Mouse (Mus musculus) neural tube, embryonic 15.5 days (tissue): Measurements from ENCODE around the gene Actl6b. TPM values are rescaled to one million over a fixed set of nuclear protein-coding genes. Genes with fewer than 3 reads are reported as not detected.
A peak's percentile ranks its signal among the peaks of the same experiment; 100 is the strongest.

Experiments
- ATAC-seq: fragments of 200-750 bp; cut with Nextera tagmentation; 2 replicates; pipeline ENCODE4 v1.8.0; 2017; ENCODE audit warnings: mild to moderate bottlenecking, moderate TSS enrichment, moderate library complexity; ENCODE audit not compliant: low FRiP score
- H3K27ac ChIP-seq: fragments of 300-500 bp; sonication (generic); replicated peaks from 2 replicates; pipeline ENCODE4 v1.5.1; 2015; ENCODE audit warnings: mild to moderate bottlenecking, inconsistent platforms
- H3K27me3 ChIP-seq: fragments of 300-500 bp; sonication (generic); replicated peaks from 2 replicates; pipeline ENCODE4 v1.6.1; 2015; ENCODE audit warnings: inconsistent platforms
- H3K36me3 ChIP-seq: fragments of 300-500 bp; sonication (generic); 2 replicates; pipeline ENCODE4 v1.6.1; 2015; ENCODE audit warnings: inconsistent platforms
- H3K4me1 ChIP-seq: fragments of 300-500 bp; sonication (generic); 2 replicates; pipeline ENCODE4 v1.6.1; 2015; ENCODE audit warnings: inconsistent platforms
- H3K4me2 ChIP-seq: fragments of 300-500 bp; sonication (generic); 2 replicates; pipeline ENCODE4 v1.6.1; 2015; ENCODE audit warnings: inconsistent platforms, mild to moderate bottlenecking, moderate library complexity
- H3K4me3 ChIP-seq: fragments of 300-500 bp; sonication (generic); replicated peaks from 2 replicates; pipeline ENCODE4 v1.5.1; 2015; ENCODE audit warnings: mild to moderate bottlenecking, inconsistent platforms
- H3K9ac ChIP-seq: fragments of 300-500 bp; sonication (generic); replicated peaks from 2 replicates; pipeline ENCODE4 v1.6.1; 2015; ENCODE audit warnings: mild to moderate bottlenecking, inconsistent platforms
- H3K9me3 ChIP-seq: fragments of 300-500 bp; sonication (generic); replicated peaks from 2 replicates; pipeline ENCODE4 v1.6.1; 2016; ENCODE audit warnings: inconsistent platforms
- WGBS: fragments of 180-500 bp; shearing (Covaris S2); methylation state at CpG from one replicate; pipeline ENCODE4 v1.1.7; 2015; ENCODE audit warnings: mixed read lengths; 5-methylcytosine and 5-hydroxymethylcytosine counted together
- polyA plus RNA-seq: library from polyadenylated mRNA; unstranded; fragments of >200 nt; fragmentation: Nextera tagmentation; extraction: Ambion mirVana; gene quantifications from 2 replicates; pipeline ENCODE4 v1.2.1, GENCODE M21; 2015

The Actl6b gene
- polyA plus RNA-seq, 1 experiment from 2014 or later = 258 TPM

DNA sequence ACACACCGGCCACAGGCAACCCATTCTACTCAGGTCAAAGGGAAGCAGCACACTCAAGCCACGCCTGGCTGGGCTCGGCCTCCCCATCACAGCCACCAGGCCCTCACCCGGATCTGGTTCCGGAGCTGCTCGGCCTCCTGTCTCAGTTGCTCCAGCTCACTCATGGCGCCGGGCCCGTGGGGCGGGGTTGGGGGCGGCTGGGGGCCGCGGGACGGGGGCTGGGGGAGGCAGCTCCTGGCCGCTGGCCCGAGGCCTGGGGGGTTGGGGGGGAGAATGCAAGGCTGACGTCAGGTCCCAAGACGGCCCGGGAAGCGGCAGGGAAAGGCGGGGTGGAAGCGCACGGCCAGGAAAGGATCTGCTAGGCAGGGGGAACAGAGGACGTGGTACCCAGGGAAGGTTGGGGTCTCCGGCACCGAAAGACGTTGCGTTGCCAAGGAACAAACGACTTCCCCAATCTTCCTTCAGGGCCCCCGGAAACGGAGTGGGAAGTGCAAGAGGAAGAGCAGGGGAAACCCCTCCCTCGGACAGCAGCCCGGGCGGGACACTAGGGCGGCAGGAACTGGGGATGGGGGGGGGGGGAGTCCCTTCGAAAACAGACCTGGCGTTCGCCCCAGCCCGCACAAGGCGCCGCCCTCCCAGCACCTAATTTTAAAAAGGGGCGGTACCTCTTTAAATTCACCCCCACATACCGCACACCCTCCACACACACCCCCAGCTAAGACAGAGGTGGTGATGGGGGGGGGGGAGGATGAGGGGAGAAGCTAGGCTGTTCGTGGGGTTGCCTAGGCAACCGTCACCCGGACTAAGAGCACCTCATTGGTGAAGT, 22.5 kb upstream of the Actl6b start:
- H3K4me1 ChIP-seq = peaks cover 42% of the 10 kb centered on the region
- H3K27ac ChIP-seq = peak overlapping the region; percentile 97
- peak overlapping the region; percentile 83 for H3K4me2 ChIP-seq
- under 1% methylated on average over 45 of the region's 46 CpGs for WGBS
- peak overlapping the region; percentile 97 for H3K9ac ChIP-seq
- ATAC-seq = peak; percentile 67
- H3K36me3 ChIP-seq = peaks cover 39% of the 10 kb centered on the region
- H3K9me3 ChIP-seq = no peaks in the 10 kb centered on the region
- peak overlapping the region; percentile 88 for H3K4me3 ChIP-seq
- H3K27me3 ChIP-seq = no peaks in the 10 kb centered on the region

DNA sequence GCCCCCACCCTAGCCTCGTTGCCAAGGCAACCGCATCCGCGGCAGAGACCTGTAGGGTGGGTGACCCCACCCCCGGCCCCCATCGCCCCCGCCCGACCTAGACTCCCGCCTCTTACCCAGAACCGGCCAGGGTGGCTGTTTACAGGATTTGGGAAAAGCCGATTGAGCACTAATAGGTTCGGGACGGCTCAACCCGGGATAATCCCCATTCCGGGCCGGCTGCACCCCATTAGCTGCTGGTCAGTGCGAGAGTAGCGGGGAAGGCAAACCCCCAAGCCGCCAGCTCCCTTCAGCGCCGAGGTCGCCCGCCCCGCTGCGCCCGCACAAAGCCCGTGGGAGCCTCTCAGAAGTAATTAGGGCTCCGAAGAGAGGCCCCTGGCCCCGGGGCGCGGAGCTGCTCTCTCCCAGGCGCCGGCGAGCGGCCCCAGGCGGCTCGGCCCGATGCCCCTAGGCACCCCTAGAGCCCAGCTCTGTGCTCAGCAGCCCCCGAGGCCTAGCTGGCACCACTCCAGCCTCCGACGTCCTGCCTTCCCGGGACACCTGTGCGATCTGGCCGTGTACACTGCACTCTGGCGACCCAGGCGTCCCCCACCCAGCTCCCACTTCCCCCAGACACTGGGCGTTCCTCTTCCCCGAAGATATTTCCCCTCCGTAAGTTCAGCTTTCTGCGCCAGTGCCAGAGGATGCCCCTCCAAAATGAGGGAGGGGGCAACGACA, 21.7 kb upstream of the Actl6b start:
- WGBS = under 1% methylated on average over 47 of the region's 51 CpGs
- Histone ChIP-seq H3K4me3 (peak overlapping the region; percentile 88), H3K9ac (peak overlapping the region; percentile 97), H3K4me1 (peaks cover 36% of the 10 kb centered on the region), H3K27ac (peak overlapping the region; percentile 97), H3K36me3 (peaks cover 34% of the 10 kb centered on the region), H3K4me2 (peak overlapping the region; percentile 83), H3K27me3 (no peaks in the 10 kb centered on the region), H3K9me3 (no peaks in the 10 kb centered on the region)
- peak; percentile 4 for ATAC-seq

DNA sequence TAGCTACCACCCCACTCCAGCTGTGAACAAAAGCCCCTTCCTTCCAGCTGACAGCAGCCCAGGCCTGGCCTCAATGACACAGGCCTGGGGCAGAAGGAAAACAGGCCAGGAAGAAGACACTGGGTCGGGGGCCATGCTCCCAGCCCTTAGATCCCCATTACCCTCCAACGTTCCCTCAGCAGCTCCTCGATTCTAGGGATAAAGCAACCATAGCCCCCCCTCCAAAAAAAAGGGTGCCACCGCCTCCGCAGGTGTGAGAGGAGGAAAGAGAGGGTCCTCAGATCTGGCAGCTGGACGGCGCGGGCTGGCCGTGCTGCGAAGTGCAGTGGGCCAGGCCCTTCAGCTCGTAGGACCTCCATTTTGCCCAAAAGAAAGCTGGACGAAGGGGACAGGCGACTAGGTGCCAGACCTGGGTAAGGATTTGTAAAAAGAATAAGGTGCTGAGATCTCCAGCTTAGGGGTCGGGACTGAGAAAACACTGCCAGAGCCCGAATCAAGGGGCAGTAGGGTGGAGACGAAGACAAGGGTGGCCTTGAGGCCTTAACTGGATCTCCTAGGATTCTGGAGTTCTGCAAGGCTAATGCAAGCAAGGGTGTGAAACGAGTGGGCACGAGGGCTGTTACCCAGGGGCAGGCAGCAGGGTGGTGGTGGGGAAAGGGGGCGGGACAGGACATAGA, 21.0 kb upstream of the Actl6b start:
- H3K27ac ChIP-seq = peak overlapping the region; percentile 97
- peaks cover 30% of the 10 kb centered on the region for H3K36me3 ChIP-seq
- peak overlapping the region; percentile 83 for H3K4me2 ChIP-seq
- peak overlapping the region; percentile 88 for H3K4me3 ChIP-seq
- peak overlapping the region; percentile 97 for H3K9ac ChIP-seq
- no peaks in the 10 kb centered on the region for H3K27me3 ChIP-seq
- no peaks in the 10 kb centered on the region for H3K9me3 ChIP-seq
- peaks cover 35% of the 10 kb centered on the region for H3K4me1 ChIP-seq
- WGBS = under 1% methylated on average over 19 of the region's 19 CpGs
- no peak for ATAC-seq

GRCm38 (mm10) chr5:137532808-137533116, 20.6 kb upstream of the Actl6b start:
- Histone ChIP-seq H3K27me3 (no peaks in the 10 kb centered on the region), H3K4me1 (peaks cover 31% of the 10 kb centered on the region), H3K27ac (peak overlapping the region; percentile 97), H3K4me2 (peak overlapping the region; percentile 83), H3K9ac (peak overlapping the region; percentile 97), H3K9me3 (no peaks in the 10 kb centered on the region), H3K4me3 (peak overlapping the region; percentile 88), H3K36me3 (peaks cover 25% of the 10 kb centered on the region)
- ATAC-seq = no peak
- WGBS = 1% methylated on average over 10 of the region's 12 CpGs

GRCm38 (mm10) chr5:137533117-137533827, 20.0 kb upstream of the Actl6b start, which contains the start of the genes Epo and Gnb2:
TSS of gene Epo (minus strand) at chr5:137533242.
TSS of gene Gnb2 (minus strand) at chr5:137533510.
- peak; percentile 81 for ATAC-seq
- peak within 1 kb of the TSS; percentile 83 for H3K4me2 ChIP-seq

DNA sequence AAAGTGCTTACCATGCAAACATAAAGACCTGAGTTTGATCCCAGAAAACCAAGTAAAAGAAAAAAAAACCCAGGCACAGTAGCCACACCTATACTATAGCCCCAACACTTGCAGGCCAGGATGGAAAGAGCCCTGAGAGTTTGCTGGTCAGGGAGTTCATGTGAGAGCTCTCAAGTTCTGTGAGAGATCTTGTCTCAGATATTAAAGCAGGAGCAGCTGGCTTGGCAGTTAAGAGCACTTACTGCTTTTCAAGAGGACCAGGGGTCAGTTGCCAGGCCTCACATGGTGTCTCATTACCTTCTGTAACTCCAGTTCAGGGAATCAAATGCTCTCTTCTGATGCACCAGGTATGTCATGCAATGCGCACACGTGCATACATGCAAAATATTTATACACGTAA, 18.6 kb upstream of the Actl6b start:
- Histone ChIP-seq H3K27me3 (no peaks in the 10 kb centered on the region), H3K4me2 (no peak overlapping the region), H3K4me1 (peaks cover 21% of the 10 kb centered on the region), H3K9ac (no peak overlapping the region), H3K9me3 (no peaks in the 10 kb centered on the region), H3K4me3 (no peak overlapping the region), H3K36me3 (peaks cover 5% of the 10 kb centered on the region), H3K27ac (no peak overlapping the region)
- 93% methylated on average over 3 of the region's 3 CpGs for WGBS
- ATAC-seq = no peak

More at GRCm38 (mm10) chr5:137533117-137533827, 20.0 kb upstream of the Actl6b start, which contains the start of the genes Epo and Gnb2:
- Histone ChIP-seq H3K9ac (peak within 1 kb of the TSS; percentile 97), H3K9me3 (no peaks in the 10 kb centered on the region), H3K27ac (peak within 1 kb of the TSS; percentile 97), H3K4me1 (peaks cover 28% of the 10 kb centered on the region), H3K36me3 (peaks cover 20% of the 10 kb centered on the region), H3K27me3 (no peaks in the 10 kb centered on the region), H3K4me3 (peak within 1 kb of the TSS; percentile 88)
- WGBS = under 1% methylated on average over 40 of the region's 40 CpGs

- Histone ChIP-seq H3K4me2 (no peak overlapping the region), H3K9me3 (no peaks in the 10 kb centered on the region), H3K36me3 (peaks cover 1% of the 10 kb centered on the region; the same call in 1 of the 2 replicates), H3K27ac (no peak overlapping the region), H3K9ac (no peak overlapping the region), H3K4me3 (no peak overlapping the region), H3K4me1 (peaks cover 16% of the 10 kb centered on the region), H3K27me3 (no peaks in the 10 kb centered on the region)
- ATAC-seq = no peak
- WGBS = 84% methylated on average over 9 of the region's 9 CpGs
Observed at GRCm38 (mm10) chr5:137535318-137535717, 18.0 kb upstream of the Actl6b start.

GRCm38 (mm10) chr5:137537461-137537860, 15.9 kb upstream of the Actl6b start:
- 72% methylated on average over 4 of the region's 4 CpGs for WGBS
- no peak overlapping the region for H3K4me3 ChIP-seq
- no peaks in the 10 kb centered on the region for H3K36me3 ChIP-seq
- H3K27me3 ChIP-seq = no peaks in the 10 kb centered on the region
- H3K9me3 ChIP-seq = no peaks in the 10 kb centered on the region
- H3K9ac ChIP-seq = no peak overlapping the region
- no peak overlapping the region for H3K27ac ChIP-seq
- H3K4me1 ChIP-seq = peaks cover 12% of the 10 kb centered on the region
- no peak overlapping the region for H3K4me2 ChIP-seq
- ATAC-seq = no peak

DNA sequence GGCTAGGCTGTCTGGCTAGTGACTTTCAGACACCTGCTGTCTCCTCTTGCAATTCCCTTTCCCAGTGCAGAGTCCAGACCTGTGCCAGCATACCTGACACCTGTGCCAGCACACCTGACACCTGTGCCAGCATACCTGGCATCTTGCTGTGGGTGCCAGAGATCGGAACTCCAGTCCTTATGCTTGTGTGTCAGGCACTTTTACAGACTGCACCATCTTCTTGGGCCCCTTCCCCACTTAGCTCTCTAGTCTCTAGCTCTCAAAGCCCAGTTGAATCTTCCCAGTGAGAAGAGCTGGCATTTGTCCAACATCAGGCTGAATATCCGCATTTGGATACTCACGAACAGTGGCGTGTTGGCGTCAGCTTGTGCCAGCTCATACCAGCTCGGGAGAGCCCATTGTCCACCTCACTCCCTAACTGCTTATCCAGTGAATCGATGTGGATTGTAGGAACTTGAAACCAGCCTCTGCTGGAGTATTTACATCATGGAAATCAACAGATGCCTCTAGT, 14.0 kb upstream of the Actl6b start:
- Histone ChIP-seq H3K27ac (no peak overlapping the region), H3K9me3 (no peaks in the 10 kb centered on the region), H3K36me3 (no peaks in the 10 kb centered on the region), H3K4me2 (no peak overlapping the region), H3K4me3 (no peak overlapping the region), H3K9ac (no peak overlapping the region; the same call in 1 of the 2 replicates), H3K27me3 (no peaks in the 10 kb centered on the region), H3K4me1 (peaks cover 6% of the 10 kb centered on the region)
- 52% methylated on average over 7 of the region's 7 CpGs for WGBS
- no peak for ATAC-seq

- Histone ChIP-seq H3K27me3 (no peaks in the 10 kb centered on the region), H3K27ac (no peak overlapping the region), H3K4me1 (peaks cover 6% of the 10 kb centered on the region), H3K36me3 (no peaks in the 10 kb centered on the region), H3K9me3 (no peaks in the 10 kb centered on the region), H3K9ac (no peak overlapping the region), H3K4me2 (no peak overlapping the region), H3K4me3 (no peak overlapping the region)
- ATAC-seq = no peak
- WGBS = 78% methylated on average over 6 of the region's 6 CpGs
Observed at GRCm38 (mm10) chr5:137540991-137541390, 12.3 kb upstream of the Actl6b start.
